Mouse (Mus musculus): ENCODE data around the gene 1810009A15Rik.

- TF ChIP-seq CTCF (IDR thresholded peaks at IDR 0.05; ENCODE audit: control insufficient read depth, insufficient read depth, insufficient read length) (no peak), FOSL1 (IDR thresholded peaks at IDR 0.05; ENCODE audit: insufficient read depth, low read length, poor library complexity, severe bottlenecking) (no peak), USF1 (IDR thresholded peaks at IDR 0.05; ENCODE audit: low read depth) (no peak), MYOD1 (IDR thresholded peaks at IDR 0.05; ENCODE audit: control insufficient read depth, insufficient read length, low read depth) (no peak), MYOG (IDR thresholded peaks at IDR 0.05; ENCODE audit: control insufficient read depth, extremely low read depth, insufficient read length) (no peak), MAX (IDR thresholded peaks at IDR 0.05) (peak; percentile 87)
Observed at GRCm38 (mm10) chr19:8888511-8889385, at the start of gene 1810009A15Rik, which contains the start of gene Gm49416.

Measured in C2C12 (cell line).